Mouse (Mus musculus): Measurements from ENCODE around the gene Med9.

Gene Med9

GRCm38 (mm10) chr11:59948401-59948767, 378 bp downstream of the Med9 start:
- no peak for DNase-seq (ENCODE audit: low spot score)

- no peak for DNase-seq (ENCODE audit: low spot score)
Observed at GRCm38 (mm10) chr11:59952892-59953291, 4.9 kb downstream of the Med9 start.

- DNase-seq (ENCODE audit: low spot score) = no peak
Observed at GRCm38 (mm10) chr11:59956749-59957148, 8.7 kb downstream of the Med9 start.

GRCm38 (mm10) chr11:59959453-59959852, 11.4 kb downstream of the Med9 start:
- DNase-seq (ENCODE audit: low spot score) = no peak

- no peak for DNase-seq (ENCODE audit: low spot score)
Observed at GRCm38 (mm10) chr11:59960476-59961337, 12.7 kb downstream of the Med9 start.

GRCm38 (mm10) chr11:59961338-59961875, 13.4 kb downstream of the Med9 start:
- DNase-seq (ENCODE audit: low spot score) = no peak

GRCm38 (mm10) chr11:59962590-59962989, 14.6 kb downstream of the Med9 start:
- no peak for DNase-seq (ENCODE audit: low spot score)

- DNase-seq (ENCODE audit: low spot score) = no peak
Observed at GRCm38 (mm10) chr11:59963364-59964162, 15.6 kb downstream of the Med9 start.

GRCm38 (mm10) chr11:59964163-59964758, 16.3 kb downstream of the Med9 start:
- DNase-seq (ENCODE audit: low spot score) = no peak

- DNase-seq (ENCODE audit: low spot score) = peak; percentile 82
Observed at GRCm38 (mm10) chr11:59964818-59965217, 16.8 kb downstream of the Med9 start, which contains the start of gene Rasd1. Gene Rasd1, minus strand, starts transcription at chr11:59964944.

- DNase-seq (ENCODE audit: low spot score) = peak; percentile 81
Observed at GRCm38 (mm10) chr11:59965227-59966101, 17.5 kb downstream of the Med9 start.

- DNase-seq (ENCODE audit: low spot score) = no peak
Observed at GRCm38 (mm10) chr11:59966102-59966483, 18.1 kb downstream of the Med9 start.

GRCm38 (mm10) chr11:59967765-59968164, 19.8 kb downstream of the Med9 start:
- no peak for DNase-seq (ENCODE audit: low spot score)

GRCm38 (mm10) chr11:59970780-59971179, 22.8 kb downstream of the Med9 start:
- no peak for DNase-seq (ENCODE audit: low spot score)

GRCm38 (mm10) chr11:59971691-59972090, 23.7 kb downstream of the Med9 start:
- DNase-seq (ENCODE audit: low spot score) = no peak

- DNase-seq (ENCODE audit: low spot score) = no peak
Observed at GRCm38 (mm10) chr11:59973389-59973788, 25.4 kb downstream of the Med9 start.

GRCm38 (mm10) chr11:59975241-59975640, 27.2 kb downstream of the Med9 start:
- DNase-seq (ENCODE audit: low spot score) = no peak

GRCm38 (mm10) chr11:59977831-59978230, 29.8 kb downstream of the Med9 start:
- DNase-seq (ENCODE audit: low spot score) = no peak

- DNase-seq (ENCODE audit: low spot score) = no peak
Observed at GRCm38 (mm10) chr11:59989406-59989805, 41.4 kb downstream of the Med9 start.

GRCm38 (mm10) chr11:59991365-59991764, 43.4 kb downstream of the Med9 start:
- no peak for DNase-seq (ENCODE audit: low spot score)

- no peak for DNase-seq (ENCODE audit: low spot score)
Observed at GRCm38 (mm10) chr11:59994318-59994717, 46.3 kb downstream of the Med9 start.
